Mouse (Mus musculus) C2C12 (cell line): ENCODE measurements around the gene Tcea2. TPM values are rescaled to one million over a fixed set of nuclear protein-coding genes. Genes with fewer than 3 reads are reported as not detected.

ENCODE experiments used
- H3K27me3 ChIP-seq: one replicate; pipeline ENCODE4 v1.6.1; 2011; ENCODE audit not compliant: control insufficient read depth, insufficient read depth, insufficient read length
- H3K36me3 ChIP-seq: one replicate; pipeline ENCODE4 v1.6.1; 2011; ENCODE audit not compliant: control insufficient read depth, insufficient read depth
- H3K4me3 ChIP-seq: one replicate; pipeline ENCODE4 v1.5.1; 2011; ENCODE audit warnings: mild to moderate bottlenecking, control low read depth; ENCODE audit not compliant: poor library complexity, insufficient read depth, severe bottlenecking
- H3K79me2 ChIP-seq: one replicate; pipeline ENCODE4 v1.6.1; 2011; ENCODE audit not compliant: control insufficient read depth, insufficient read depth
- H3K79me3 ChIP-seq: one replicate; pipeline ENCODE4 v1.6.1; 2011; ENCODE audit warnings: low read depth, control low read depth
- H3ac ChIP-seq: one replicate; pipeline ENCODE3; 2011; ENCODE audit warnings: low read depth; ENCODE audit not compliant: control insufficient read depth, insufficient read length
- CEBPB ChIP-seq: IDR thresholded peaks from one replicate; pipeline ENCODE4 v1.6.1; 2011; ENCODE audit warnings: low read depth, mild to moderate bottlenecking, control low read depth, moderate library complexity
- CTCF ChIP-seq: IDR thresholded peaks from one replicate; pipeline ENCODE4 v1.5.1; 2011; ENCODE audit not compliant: control insufficient read depth, insufficient read depth, insufficient read length
- FOSL1 ChIP-seq: IDR thresholded peaks from one replicate; pipeline ENCODE4 v1.8.0; 2011; ENCODE audit warnings: mild to moderate bottlenecking, low read length; ENCODE audit not compliant: poor library complexity, insufficient read depth, severe bottlenecking
- MAX ChIP-seq: IDR thresholded peaks from one replicate; pipeline ENCODE4 v1.6.1; 2011; ENCODE audit warnings: mild to moderate bottlenecking, control low read depth
- MYOD1 ChIP-seq: IDR thresholded peaks from one replicate; pipeline ENCODE4 v1.6.1; 2011; ENCODE audit warnings: low read depth; ENCODE audit not compliant: control insufficient read depth, insufficient read length
- MYOG ChIP-seq: IDR thresholded peaks from one replicate; pipeline ENCODE4 v1.6.1; 2011; ENCODE audit not compliant: control insufficient read depth, insufficient read length; ENCODE audit errors: extremely low read depth
- USF1 ChIP-seq: IDR thresholded peaks from one replicate; pipeline ENCODE4 v1.6.1; 2011; ENCODE audit warnings: low read depth, mild to moderate bottlenecking, control low read depth, moderate library complexity
- polyA plus RNA-seq: library from polyadenylated mRNA; unstranded; fragments of >200 nt; fragmentation: generic; extraction: Trizol; gene quantifications from one replicate; pipeline ENCODE4 v1.2.1, GENCODE M21; 2012; ENCODE audit warnings: missing spikeins

The Tcea2 gene
- polyA plus RNA-seq, 1 experiment, result 1.6 TPM

- Histone ChIP-seq H3ac (no peak overlapping the region), H3K36me3 (no peaks in the 10 kb centered on the region), H3K79me2 (no peaks in the 10 kb centered on the region), H3K79me3 (no peaks in the 10 kb centered on the region), H3K4me3 (no peak overlapping the region), H3K27me3 (no peaks in the 10 kb centered on the region)
- no peak for TF ChIP-seq CTCF
- no peak for TF ChIP-seq USF1
- TF ChIP-seq MYOG, result no peak
- TF ChIP-seq CEBPB, result no peak
- no peak for TF ChIP-seq MAX
- TF ChIP-seq MYOD1, result no peak
- no peak for TF ChIP-seq FOSL1
Measured at GRCm38 (mm10) chr2:181681978-181682377, 1.9 kb downstream of the Tcea2 start.

GRCm38 (mm10) chr2:181683381-181683780, 3.3 kb downstream of the Tcea2 start:
- H3K4me3 ChIP-seq, result no peak overlapping the region
- no peaks in the 10 kb centered on the region for H3K27me3 ChIP-seq
- H3K79me2 ChIP-seq, result no peaks in the 10 kb centered on the region
- no peaks in the 10 kb centered on the region for H3K79me3 ChIP-seq
- TF ChIP-seq CEBPB (no peak), MYOD1 (no peak), CTCF (no peak), USF1 (no peak), FOSL1 (no peak), MAX (no peak), MYOG (no peak)
- no peaks in the 10 kb centered on the region for H3K36me3 ChIP-seq
- H3ac ChIP-seq, result no peak overlapping the region

GRCm38 (mm10) chr2:181684713-181685112, 4.6 kb downstream of the Tcea2 start:
- H3ac ChIP-seq, result no peak overlapping the region
- no peaks in the 10 kb centered on the region for H3K36me3 ChIP-seq
- no peak overlapping the region for H3K4me3 ChIP-seq
- no peaks in the 10 kb centered on the region for H3K79me3 ChIP-seq
- no peaks in the 10 kb centered on the region for H3K27me3 ChIP-seq
- TF ChIP-seq MYOD1 (no peak), CTCF (no peak), FOSL1 (no peak), MYOG (no peak), MAX (no peak)
- no peaks in the 10 kb centered on the region for H3K79me2 ChIP-seq

GRCm38 (mm10) chr2:181685686-181686085, 5.6 kb downstream of the Tcea2 start:
- Histone ChIP-seq H3K79me3 (no peaks in the 10 kb centered on the region), H3K79me2 (no peaks in the 10 kb centered on the region)

GRCm38 (mm10) chr2:181687586-181687985, 7.5 kb downstream of the Tcea2 start:
- Histone ChIP-seq H3K27me3 (no peaks in the 10 kb centered on the region), H3ac (no peak overlapping the region), H3K79me3 (peaks cover 9% of the 10 kb centered on the region), H3K4me3 (no peak overlapping the region), H3K79me2 (peaks cover 13% of the 10 kb centered on the region), H3K36me3 (no peaks in the 10 kb centered on the region)
- TF ChIP-seq USF1 (no peak), MAX (no peak), CEBPB (no peak), MYOD1 (no peak), FOSL1 (no peak), MYOG (no peak), CTCF (no peak)

More at GRCm38 (mm10) chr2:181685686-181686085, 5.6 kb downstream of the Tcea2 start:
- TF ChIP-seq CEBPB (no peak), MAX (no peak)
- H3ac ChIP-seq, result no peak overlapping the region
- H3K27me3 ChIP-seq, result no peaks in the 10 kb centered on the region
- no peak overlapping the region for H3K4me3 ChIP-seq
- no peaks in the 10 kb centered on the region for H3K36me3 ChIP-seq

GRCm38 (mm10) chr2:181689466-181690160, 9.5 kb downstream of the Tcea2 start:
- peaks cover 24% of the 10 kb centered on the region for H3K79me2 ChIP-seq
- H3K27me3 ChIP-seq, result no peaks in the 10 kb centered on the region
- H3K79me3 ChIP-seq, result peaks cover 14% of the 10 kb centered on the region
- no peak overlapping the region for H3ac ChIP-seq
- H3K4me3 ChIP-seq, result no peak overlapping the region
- TF ChIP-seq MAX (no peak), MYOD1 (no peak), USF1 (no peak), MYOG (no peak), CTCF (no peak), FOSL1 (no peak), CEBPB (no peak)
- H3K36me3 ChIP-seq, result no peaks in the 10 kb centered on the region
